Mouse (Mus musculus) embryonic fibroblast, embryonic 13.5 days (primary cell): ENCODE measurements around the gene Arhgap18.

Experiments used
- CTCF ChIP-seq: IDR thresholded peaks from 2 replicates; pipeline ENCODE4 v1.5.1; 2011; ENCODE audit warnings: mild to moderate bottlenecking, control low read depth, low read length, moderate library complexity, borderline replicate concordance; ENCODE audit not compliant: insufficient read depth
- POLR2A ChIP-seq: IDR thresholded peaks from 2 replicates; pipeline ENCODE4 v1.6.1; 2011; ENCODE audit warnings: low read depth, mild to moderate bottlenecking, control low read depth, low read length, moderate library complexity

DNA sequence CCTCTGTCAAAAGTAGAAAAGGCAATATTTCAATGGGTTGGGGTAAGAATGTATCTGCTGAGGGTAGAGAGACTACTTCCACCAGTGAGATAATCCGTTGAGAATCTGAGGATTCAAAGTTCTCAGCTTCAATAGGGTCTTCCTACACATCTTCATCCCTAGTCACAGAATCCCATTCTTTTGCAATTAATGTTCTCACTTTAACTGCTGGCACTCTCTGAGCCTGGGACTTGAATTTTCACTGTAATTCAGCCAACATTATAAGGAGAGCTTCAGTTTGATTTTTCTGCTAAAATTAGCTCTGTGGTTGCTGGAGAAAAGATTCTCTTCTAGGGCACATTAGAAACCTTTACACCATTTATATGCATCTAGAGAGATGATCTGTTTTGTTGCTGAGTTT is 150.6 kb downstream of the Arhgap18 start:
- TF ChIP-seq CTCF, result no peak
- no peak for TF ChIP-seq POLR2A
